Mouse (Mus musculus) testis, postnatal 14 days (tissue): ENCODE measurements around the gene Mrln.

Experiments used
- DNase-seq: peaks from one replicate; pipeline ENCODE4 v3.0.0; 2021; ENCODE audit warnings: low spot score

The Mrln gene

DNA sequence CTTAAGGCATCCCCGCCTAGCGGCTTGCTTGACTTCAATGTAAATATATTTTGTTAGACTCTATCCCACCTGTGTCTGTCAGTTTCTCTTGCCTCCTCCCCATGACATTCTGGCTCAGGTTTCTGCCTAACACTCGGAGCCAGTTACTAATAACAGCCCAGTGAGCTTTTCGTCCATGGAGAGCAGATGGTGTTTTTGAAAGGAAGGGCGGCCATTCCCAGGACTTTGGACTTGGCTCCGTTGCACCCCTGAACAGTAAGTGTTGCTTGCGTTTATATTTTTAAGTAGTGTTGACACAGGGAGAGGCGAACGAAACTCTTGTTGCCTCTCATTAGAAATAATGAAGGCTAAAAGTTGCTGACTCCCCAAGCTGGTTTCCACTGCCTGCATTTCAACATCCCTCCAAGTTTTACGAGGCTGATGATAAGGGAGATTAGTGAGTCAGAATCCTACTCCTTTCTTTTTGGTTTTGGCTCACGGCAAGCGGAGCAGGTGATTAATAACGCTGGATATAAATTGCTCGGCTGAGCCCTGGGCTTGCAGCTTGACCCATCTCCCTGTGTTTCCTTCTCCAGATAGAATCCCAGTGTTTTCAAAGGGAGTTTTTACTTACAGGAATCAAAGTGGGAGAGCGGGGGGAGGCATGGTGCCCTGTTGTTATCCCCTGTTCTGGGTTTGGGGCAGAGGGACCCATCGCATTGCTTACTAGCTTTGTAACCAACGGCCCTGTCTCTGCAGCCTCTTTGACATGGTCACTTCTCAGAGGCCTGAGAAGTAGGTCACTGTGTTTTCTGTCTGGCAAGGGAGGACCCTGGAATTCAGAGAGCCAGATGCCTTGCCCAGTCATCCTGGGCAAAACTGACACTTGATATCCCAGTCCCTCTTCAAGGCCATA is at the start of gene Mrln:
TSS of gene Mrln (plus strand) at position 160 of the 895 bp plus-strand sequence.
- no peak for DNase-seq

GRCm38 (mm10) chr10:70156431-70157165 is 47.9 kb upstream of the Mrln start:
- DNase-seq: no peak

DNA sequence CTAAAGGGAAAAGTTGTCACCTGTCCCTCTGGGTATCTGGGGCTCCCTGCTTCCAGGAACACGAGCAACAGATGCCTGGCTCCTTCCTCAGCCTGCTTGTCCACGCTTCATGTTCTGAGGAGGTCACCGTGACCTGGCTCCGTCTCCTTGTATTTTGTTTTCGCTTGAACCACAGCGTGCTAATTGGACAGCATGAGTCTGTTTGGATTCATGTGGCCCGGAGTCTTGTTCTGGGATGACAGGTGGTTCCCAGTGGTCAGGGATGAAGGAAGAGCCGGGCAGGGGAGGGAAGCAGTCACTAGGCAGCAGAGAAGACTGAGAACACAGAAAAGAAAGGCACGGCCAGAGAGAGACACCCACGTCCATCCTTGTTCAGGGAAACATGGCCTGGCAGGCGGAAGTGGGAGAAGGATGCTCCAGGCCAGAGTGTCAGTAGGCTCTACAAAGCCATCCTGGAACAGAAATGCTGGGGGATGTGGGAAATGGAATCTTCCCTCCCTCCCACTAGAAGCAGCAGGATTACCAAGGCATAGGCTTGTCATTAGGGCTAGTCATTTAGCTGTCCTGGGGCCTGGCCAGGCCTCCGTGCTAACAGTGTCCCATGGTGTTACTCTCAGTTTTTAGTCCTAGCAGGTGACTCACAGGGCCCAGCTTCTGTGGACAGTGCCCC is 44.7 kb upstream of the Mrln start:
- no peak for DNase-seq

DNA sequence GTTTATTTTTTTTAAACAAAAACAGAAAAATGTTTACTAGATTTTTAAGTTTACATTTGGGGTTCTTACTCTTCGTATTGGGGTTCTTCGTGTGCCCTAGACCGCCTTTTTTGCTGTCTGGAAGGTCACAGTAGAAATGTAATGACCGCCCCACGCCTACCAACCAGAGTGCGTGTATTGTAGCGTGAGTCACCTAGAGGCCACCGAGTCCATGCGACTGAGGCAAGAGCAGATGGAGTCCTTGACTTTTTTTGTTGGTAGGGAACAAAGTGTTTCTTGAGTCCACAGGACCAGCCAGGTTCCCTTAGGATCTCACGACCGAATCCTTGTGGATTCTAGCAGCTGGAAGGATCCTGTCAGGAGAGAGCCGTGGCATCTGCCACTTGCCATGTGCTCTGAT is 43.7 kb upstream of the Mrln start:
- DNase-seq: no peak

DNA sequence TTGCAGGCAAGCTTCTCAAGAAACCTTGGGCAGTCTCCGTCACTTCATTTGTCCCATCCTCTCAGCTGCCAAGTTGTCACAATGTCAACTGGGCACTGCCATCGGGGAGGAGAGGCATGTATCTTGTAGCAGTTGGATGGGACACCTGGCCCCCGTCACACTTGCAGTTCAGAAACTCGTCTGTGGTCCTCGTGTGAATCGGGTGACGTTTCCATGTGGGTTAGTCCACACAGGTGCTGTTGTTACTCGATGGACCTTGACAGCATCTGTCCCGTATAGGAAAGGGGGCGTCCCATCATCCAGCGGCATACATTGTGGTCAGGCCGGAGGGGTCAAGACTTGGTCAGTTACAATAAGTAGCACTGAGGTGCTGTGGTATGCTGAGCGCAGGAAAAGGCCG is 43.0 kb upstream of the Mrln start:
- no peak for DNase-seq

GRCm38 (mm10) chr10:70163681-70164080 is 40.8 kb upstream of the Mrln start:
- DNase-seq: no peak

- no peak for DNase-seq
These were observed 38.6 kb upstream of the Mrln start for GRCm38 (mm10) chr10:70165877-70166276.

GRCm38 (mm10) chr10:70166427-70166826 is 38.0 kb upstream of the Mrln start:
- no peak for DNase-seq

- DNase-seq: no peak
These were observed 36.8 kb upstream of the Mrln start for GRCm38 (mm10) chr10:70167625-70168024.

DNA sequence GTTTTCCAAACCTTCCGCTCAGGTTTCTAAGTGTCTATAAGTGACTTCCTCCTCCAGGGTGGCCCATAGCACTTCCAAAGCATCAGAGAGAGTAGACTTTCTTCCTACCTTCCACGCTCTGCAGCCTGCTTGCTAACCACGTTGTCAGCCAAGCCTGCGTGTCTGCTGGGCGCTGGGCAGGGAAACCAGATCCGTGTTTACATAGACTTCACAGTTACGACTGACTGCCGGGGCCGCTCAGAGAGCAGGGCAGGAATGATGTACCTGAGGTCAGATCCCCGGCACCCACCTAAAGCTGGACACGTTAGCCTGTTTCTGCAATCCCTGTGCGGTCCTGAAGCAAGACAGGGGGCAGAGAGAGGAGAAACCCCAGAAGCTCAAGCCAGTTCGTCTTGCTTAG is 36.1 kb upstream of the Mrln start:
- no peak for DNase-seq

DNA sequence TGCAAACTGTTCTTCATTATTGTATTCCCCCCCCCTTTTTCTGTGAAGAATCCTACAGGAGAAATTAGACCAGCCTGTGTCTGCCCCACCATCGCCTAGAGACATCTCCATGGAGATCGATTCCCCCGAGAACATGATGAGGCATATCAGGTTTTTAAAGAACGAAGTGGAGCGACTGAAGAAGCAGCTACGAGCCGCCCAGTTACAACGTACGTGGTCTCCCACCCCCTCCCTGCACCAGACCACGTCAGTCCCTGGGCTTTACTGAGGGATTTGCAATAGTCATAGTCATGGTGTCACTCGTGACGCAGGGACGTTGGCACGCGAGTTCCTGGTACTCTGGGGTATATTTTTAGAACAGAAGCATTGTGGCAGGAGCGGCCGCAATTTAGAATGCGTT is 35.4 kb upstream of the Mrln start:
- no peak for DNase-seq

DNA sequence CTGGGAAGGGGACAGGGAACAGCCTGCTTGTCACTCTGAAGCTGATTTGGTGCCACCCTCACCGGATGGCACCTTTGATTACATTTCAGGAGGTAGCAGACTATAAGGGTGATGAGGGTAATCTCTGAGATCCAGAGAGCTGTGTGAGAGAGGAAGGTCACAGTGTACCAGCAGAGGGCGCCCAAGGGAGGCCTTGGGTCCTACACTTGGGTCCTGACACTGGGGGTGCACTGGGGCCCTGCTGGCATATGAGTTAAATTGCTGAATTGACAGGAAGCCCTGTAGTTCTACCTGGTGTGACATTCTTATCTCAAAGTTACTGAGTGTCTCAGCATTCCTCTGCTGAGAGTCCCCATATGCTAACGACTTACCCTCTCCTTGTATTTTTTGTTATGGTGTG is 31.1 kb upstream of the Mrln start:
- no peak for DNase-seq

GRCm38 (mm10) chr10:70174494-70175190 is 29.8 kb upstream of the Mrln start:
- no peak for DNase-seq

- DNase-seq: no peak
These were observed 23.7 kb upstream of the Mrln start for GRCm38 (mm10) chr10:70180727-70181126.

- DNase-seq: no peak
These were observed 23.0 kb upstream of the Mrln start for GRCm38 (mm10) chr10:70181279-70181972.

DNA sequence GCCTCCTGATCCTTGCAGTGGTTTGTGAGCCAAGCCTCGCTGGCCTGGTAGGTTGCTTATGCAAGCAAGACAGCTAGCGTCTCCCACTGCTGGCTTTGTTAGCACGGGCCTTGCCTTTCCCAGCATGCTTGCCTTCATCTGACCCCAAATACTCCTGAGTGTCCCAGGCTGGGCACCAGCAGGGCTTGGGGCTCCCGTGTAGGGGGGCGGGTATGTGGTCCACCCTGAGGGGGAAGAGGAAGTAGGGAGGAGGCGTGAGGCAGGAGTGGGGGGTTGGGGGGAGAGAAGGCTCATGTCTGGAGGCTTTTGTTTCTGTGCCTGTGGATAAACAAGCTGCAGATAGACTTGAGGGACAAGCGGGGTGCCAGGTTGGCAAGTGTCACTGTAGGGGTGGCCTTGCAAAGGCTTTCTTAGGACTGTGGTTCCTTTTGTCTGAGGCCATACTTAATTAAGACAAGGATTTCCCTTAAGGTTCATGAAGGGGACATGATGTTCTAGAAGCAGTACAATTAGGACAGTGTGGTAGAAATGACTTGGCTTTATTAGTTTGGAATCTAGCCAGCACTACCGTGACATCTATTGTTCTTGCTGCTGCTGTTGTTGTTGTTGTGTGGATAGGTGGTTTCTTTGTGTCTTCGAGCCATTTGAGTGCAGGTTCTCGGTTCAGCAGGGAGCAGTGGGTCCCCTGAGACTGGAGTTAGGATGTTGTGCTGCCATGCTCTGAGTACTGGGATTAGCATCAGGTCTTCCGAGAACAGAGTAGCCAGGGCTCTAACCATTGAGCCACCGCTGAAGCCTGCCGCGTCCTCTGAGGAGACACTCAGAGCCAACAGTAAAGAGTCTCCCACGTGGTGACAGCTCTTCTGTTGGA is 21.0 kb upstream of the Mrln start:
- DNase-seq: no peak

DNA sequence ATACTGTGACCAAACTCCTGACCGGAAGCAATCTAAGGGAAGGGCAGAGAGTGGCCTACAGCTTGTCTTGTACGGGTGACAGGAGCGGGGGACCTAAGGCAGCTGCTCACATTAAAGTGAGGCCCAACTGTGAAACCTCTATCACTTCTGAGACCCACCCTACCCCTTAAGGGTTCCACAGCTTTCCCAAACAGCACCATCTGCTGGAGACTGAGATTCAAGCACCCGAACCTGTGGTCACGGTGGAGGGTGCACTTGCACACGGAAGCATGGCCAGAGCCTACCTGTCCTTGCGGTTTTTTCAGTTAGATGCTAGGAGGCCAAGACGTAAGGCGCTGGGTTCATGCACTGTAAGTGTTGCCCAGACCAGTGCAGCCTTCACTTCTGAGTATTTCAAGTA is 18.3 kb upstream of the Mrln start:
- no peak for DNase-seq

DNA sequence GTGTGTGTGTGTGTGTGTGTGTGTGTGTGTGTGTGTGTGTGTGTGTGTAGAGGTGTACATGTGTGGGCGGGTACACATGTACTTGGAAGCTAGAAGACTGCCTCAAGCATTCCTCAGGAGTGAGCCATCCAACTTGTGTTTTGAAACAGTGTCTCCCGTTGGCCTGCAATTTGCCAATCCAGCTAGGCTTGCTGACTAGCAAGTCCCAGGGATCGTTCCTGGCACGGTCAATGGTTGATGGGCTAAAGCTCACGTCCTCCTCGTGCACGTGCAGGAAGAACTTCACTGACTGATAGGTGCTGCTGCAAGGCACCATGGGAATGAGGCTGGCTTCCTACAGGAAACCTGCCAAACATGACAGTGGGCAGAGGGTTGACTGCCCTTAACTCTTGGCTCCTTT is 17.9 kb upstream of the Mrln start:
- DNase-seq: no peak

DNA sequence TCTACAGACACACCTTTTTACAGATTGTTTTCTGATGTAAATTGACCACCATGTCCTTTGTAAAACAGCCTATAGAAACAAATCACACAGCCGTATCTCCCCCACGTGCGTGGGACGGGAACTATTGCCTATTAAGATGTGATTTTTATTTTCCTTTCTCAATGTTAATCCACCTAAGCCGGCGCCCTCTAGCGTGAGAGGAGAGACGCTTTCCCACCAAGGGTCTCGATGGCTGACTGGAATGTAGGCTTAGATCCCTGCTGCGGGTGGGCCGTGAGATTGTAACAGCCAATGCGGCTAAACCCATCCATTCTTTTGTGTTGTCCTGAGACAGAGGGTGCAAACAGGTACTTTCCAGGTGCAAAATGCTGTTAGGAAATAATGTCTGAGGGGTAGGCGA is 14.6 kb upstream of the Mrln start:
- DNase-seq: no peak

GRCm38 (mm10) chr10:70194283-70194682 is 10.2 kb upstream of the Mrln start:
- DNase-seq: no peak

- DNase-seq: no peak
These were observed 9.2 kb upstream of the Mrln start for GRCm38 (mm10) chr10:70195279-70195678.
